Comparison of ENCODE assay signal across 11 mouse cellular contexts in genomic region chr11:83293182-83293581, GRCm38 (mm10). TPM values are rescaled to one million over a fixed set of nuclear protein-coding genes. Genes with fewer than 3 reads are reported as not detected.
DNase-seq lines count a peak whose midpoint lies in the region; ATAC-seq and TF ChIP-seq lines count a peak whose summit lies in the region.
"Had no signal": no experiment of that assay in that cellular context is flagged by ENCODE, and none has a peak within 500 bp of the region (broad histone marks: within the 10 kb centered on the region; RNA-seq: fewer than 3 reads in every experiment).

No protein-coding gene starts in this region.

- DNase-seq in heart, embryonic 10.5 days (ENCODE audit: low spot score) = no peak
- no peak for DNase-seq in heart, postnatal 10 days
- no peak for DNase-seq in forebrain, postnatal 0 days
- no peak for DNase-seq in frontal cortex, postnatal 14 days (ENCODE audit: low spot score in 2 of 2)
- no peak for DNase-seq in adrenal gland, adult 18-20 months (ENCODE audit: low spot score in 2 of 2)
- no peak for DNase-seq in urinary bladder, postnatal 36 days (ENCODE audit: low spot score in 2 of 2)
- DNase-seq: right cerebral cortex, adult 18-20 months had no signal

- peak overlapping the region; percentile 76 for H3K4me2 ChIP-seq in forebrain, postnatal 0 days (ENCODE audit: low read depth)
- peak overlapping the region; percentile 76 for H3K4me2 ChIP-seq in liver, embryonic 15.5 days

- H3K4me1 ChIP-seq in heart, embryonic 10.5 days = peaks cover 24% of the 10 kb centered on the region
- peaks cover 48% of the 10 kb centered on the region for H3K4me1 ChIP-seq in E14TG2a.4 (replicated peaks; ENCODE audit: low read depth, low read length)
- H3K4me1 ChIP-seq in forebrain, postnatal 0 days (ENCODE audit: insufficient read depth) = peaks cover 20% of the 10 kb centered on the region
- H3K4me1 ChIP-seq in liver, embryonic 15.5 days (replicated peaks) = peaks cover 67% of the 10 kb centered on the region

- H3K4me3 ChIP-seq in heart, embryonic 10.5 days = peak overlapping the region; percentile 67
- peak overlapping the region; percentile 93 for H3K4me3 ChIP-seq in E14TG2a.4 (replicated peaks; ENCODE audit: low read length)
- H3K4me3 ChIP-seq in forebrain, postnatal 0 days (ENCODE audit: low read depth, low read length) = no peak overlapping the region
- peak overlapping the region; percentile 74 for H3K4me3 ChIP-seq in liver, embryonic 15.5 days (replicated peaks)

- H3K27me3 ChIP-seq in heart, embryonic 10.5 days (ENCODE audit: insufficient read depth, poor library complexity, severe bottlenecking) = no peaks in the 10 kb centered on the region
- H3K27me3 ChIP-seq in E14TG2a.4 (ENCODE audit: insufficient read depth, low read length) = no peaks in the 10 kb centered on the region
- no peaks in the 10 kb centered on the region; the same call in 1 of the 2 replicates for H3K27me3 ChIP-seq in forebrain, postnatal 0 days (ENCODE audit: insufficient read depth, low read length)
- H3K27me3 ChIP-seq in liver, embryonic 15.5 days = no peaks in the 10 kb centered on the region

- H3K9me3 ChIP-seq in heart, embryonic 10.5 days = no peaks in the 10 kb centered on the region
- H3K9me3 ChIP-seq in E14TG2a.4 (ENCODE audit: low read length) = no peaks in the 10 kb centered on the region
- no peaks in the 10 kb centered on the region for H3K9me3 ChIP-seq in forebrain, postnatal 0 days (ENCODE audit: low read length)
- no peaks in the 10 kb centered on the region for H3K9me3 ChIP-seq in liver, embryonic 15.5 days (replicated peaks)

- intact Hi-C loops in heart, postnatal 10 days (cut with DNase I) = loop anchor here (10.0 kb wide), 1 partner anchor 528 kb away; the partner anchor contains the start of genes Cct6b and Zfp830

- H3K36me3 ChIP-seq in heart, embryonic 10.5 days = peaks cover 30% of the 10 kb centered on the region
- H3K36me3 ChIP-seq in E14TG2a.4 (ENCODE audit: insufficient read depth, low read length) = peaks cover 52% of the 10 kb centered on the region
- H3K36me3 ChIP-seq in forebrain, postnatal 0 days (ENCODE audit: insufficient read depth) = peaks cover 9% of the 10 kb centered on the region; the same call in 1 of the 2 replicates
- H3K36me3 ChIP-seq in liver, embryonic 15.5 days (replicated peaks) = peaks cover 36% of the 10 kb centered on the region

- TF ChIP-seq CTCF in E14TG2a.4 (conservative IDR thresholded peaks at IDR 0.05; ENCODE audit: low read length) = no peak
- no peak for TF ChIP-seq CTCF in forebrain, postnatal 0 days (IDR thresholded peaks at IDR 0.05; ENCODE audit: low read depth)

- ATAC-seq in forebrain, postnatal 0 days = no peak
- no peak for ATAC-seq in liver, embryonic 15.5 days (ENCODE audit: insufficient read depth)

- no peak overlapping the region for H3K27ac ChIP-seq in heart, embryonic 10.5 days
- H3K27ac ChIP-seq in forebrain, postnatal 0 days (ENCODE audit: low read depth, low read length) = no peak overlapping the region
- H3K27ac ChIP-seq in liver, embryonic 15.5 days (replicated peaks) = peak overlapping the region; percentile 86

- 94% methylated on average over 1 of the region's 1 CpGs for WGBS in heart, embryonic 10.5 days
- 82% methylated on average over 1 of the region's 1 CpGs for WGBS in forebrain, postnatal 0 days
- WGBS in liver, embryonic 15.5 days (ENCODE audit: insufficient replicate concordance) = 76% methylated on average over 1 of the region's 1 CpGs

- no peak overlapping the region for H3K9ac ChIP-seq in forebrain, postnatal 0 days
- H3K9ac ChIP-seq in liver, embryonic 15.5 days = peak overlapping the region; percentile 74

RNA-seq across cellular contexts. Expression of gene Ap2b1, which starts 5.6 kb away (rescaled TPM):
- 48.2 and 55.0 TPM in 2 replicates for polyA plus RNA-seq in heart, embryonic 10.5 days (2016; fragmentation: Nextera tagmentation; extraction: Ambion mirVana)
- 10 to 100 TPM; 73.2 to 81.4 TPM for total RNA-seq in heart, postnatal 10 days (2021)
- total RNA-seq in forebrain, postnatal 0 days (2014; rRNA removed) = 200 and 230 TPM in 2 replicates
- 76.4 and 110 TPM in 2 replicates for polyA plus RNA-seq in forebrain, postnatal 0 days (2015; fragmentation: Nextera tagmentation; extraction: Ambion mirVana)
- polyA plus RNA-seq in liver, embryonic 15.5 days (2015; fragmentation: Nextera tagmentation; extraction: Ambion mirVana) = 18.6 and 19.6 TPM in 2 replicates
- total RNA-seq in adrenal gland, adult 18-20 months (2021) = 100 to 1,000 TPM in 1 of 2 experiments, 10 to 100 TPM in 1; 91.9 to 108 TPM

RNA-seq across cellular contexts. Expression of gene Slfn14, which starts 6.7 kb away (rescaled TPM):
- polyA plus RNA-seq in heart, embryonic 10.5 days (2016; fragmentation: Nextera tagmentation; extraction: Ambion mirVana) = 0.58 and 0.79 TPM in 2 replicates
- total RNA-seq in heart, postnatal 10 days (2021) = under 1 TPM; 0.10 to 0.15 TPM
- total RNA-seq in forebrain, postnatal 0 days (2014; rRNA removed) = not detected in 2 replicates
- not detected in 2 replicates for polyA plus RNA-seq in forebrain, postnatal 0 days (2015; fragmentation: Nextera tagmentation; extraction: Ambion mirVana)
- 32.3 and 37.0 TPM in 2 replicates for polyA plus RNA-seq in liver, embryonic 15.5 days (2015; fragmentation: Nextera tagmentation; extraction: Ambion mirVana)
- total RNA-seq in adrenal gland, adult 18-20 months (2021) = not detected
- total RNA-seq: gastrocnemius, adult 18-20 months; liver, adult 2 months had no signal
- polyA plus RNA-seq: liver, adult 2 months had no signal

RNA-seq across cellular contexts. Expression of gene Pex12, which starts 9.2 kb away (rescaled TPM):
- 9.6 and 11.9 TPM in 2 replicates for polyA plus RNA-seq in heart, embryonic 10.5 days (2016; fragmentation: Nextera tagmentation; extraction: Ambion mirVana)
- total RNA-seq in heart, postnatal 10 days (2021) = 10 to 100 TPM; 12.8 to 12.9 TPM
- total RNA-seq in forebrain, postnatal 0 days (2014; rRNA removed) = 8.8 and 12.8 TPM in 2 replicates
- 14.6 and 16.2 TPM in 2 replicates for polyA plus RNA-seq in forebrain, postnatal 0 days (2015; fragmentation: Nextera tagmentation; extraction: Ambion mirVana)
- 5.1 and 5.4 TPM in 2 replicates for polyA plus RNA-seq in liver, embryonic 15.5 days (2015; fragmentation: Nextera tagmentation; extraction: Ambion mirVana)
- total RNA-seq in adrenal gland, adult 18-20 months (2021) = 10 to 100 TPM; 14.9 to 16.9 TPM
